In the genomic region with DNA sequence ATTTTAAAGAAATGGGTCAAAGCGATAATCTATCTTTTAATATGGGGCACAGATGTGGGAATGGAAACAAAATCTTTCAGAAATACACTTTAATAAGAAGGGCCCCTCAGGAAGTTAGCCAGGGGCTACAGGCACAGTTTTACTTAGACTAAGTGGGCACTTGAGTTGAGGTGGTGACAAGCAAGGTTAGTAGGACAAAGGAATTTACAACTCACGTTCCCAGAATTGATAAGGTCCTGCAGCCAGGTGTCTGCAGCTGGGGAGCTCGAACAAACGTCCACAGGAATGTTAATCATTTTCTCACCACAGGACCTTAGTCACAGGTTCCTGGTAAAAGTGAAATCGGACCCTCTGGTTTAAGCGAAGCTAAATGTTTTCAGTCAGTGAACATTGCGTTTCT, we compare ENCODE assay signal across 27 mouse cellular contexts. TPM values are rescaled to one million over a fixed set of nuclear protein-coding genes. Genes with fewer than 3 reads are reported as not detected.
DNase-seq lines count a peak whose midpoint lies in the region; ATAC-seq and TF ChIP-seq lines count a peak whose summit lies in the region.
"Had no signal": no experiment of that assay in that cellular context is flagged by ENCODE, and none has a peak within 500 bp of the region (broad histone marks: within the 10 kb centered on the region; RNA-seq: fewer than 3 reads in every experiment).

No protein-coding gene starts in this region.

- WGBS in heart, embryonic 15.5 days: 24% methylated on average over 7 of the region's 7 CpGs
- 31% methylated on average over 7 of the region's 7 CpGs for WGBS in lung, embryonic 16.5 days
- WGBS in lung, adult 2 months: 41% methylated on average over 7 of the region's 7 CpGs
- 71% methylated on average over 7 of the region's 7 CpGs for WGBS in cerebellum, adult 2 months

- ATAC-seq in heart, embryonic 15.5 days (replicated peaks; ENCODE audit: insufficient number of reproducible peaks, insufficient read depth, low FRiP score, low read depth): no peak
- no peak; the same call in 1 of the 2 replicates for ATAC-seq in lung, embryonic 16.5 days (ENCODE audit: low read depth)
- ATAC-seq: forebrain, postnatal 0 days; inflammation-experienced regulatory T-cells, adult 6 months had no signal

- H3K27ac ChIP-seq in heart, embryonic 15.5 days: no peak overlapping the region
- H3K27ac ChIP-seq in lung, embryonic 16.5 days (ENCODE audit: low read length): peak overlapping the region; percentile 37; the same call in 1 of the 2 replicates
- H3K27ac ChIP-seq in cerebellum, adult 2 months (ENCODE audit: insufficient read depth, low read length): no peak overlapping the region
- H3K27ac ChIP-seq: forebrain, embryonic 12.5 days; hindbrain, embryonic 13.5 days; layer of hippocampus, adult 2 months; limb, embryonic 15.5 days; liver, embryonic 14.5 days had no signal

- no peaks in the 10 kb centered on the region for H3K36me3 ChIP-seq in heart, embryonic 15.5 days
- H3K36me3 ChIP-seq in lung, embryonic 16.5 days (ENCODE audit: control insufficient read depth, insufficient read depth, low read length): no peaks in the 10 kb centered on the region
- H3K36me3 ChIP-seq: forebrain, embryonic 12.5 days; hindbrain, embryonic 13.5 days; limb, embryonic 15.5 days had no signal

- H3K27me3 ChIP-seq in heart, embryonic 15.5 days: peaks cover 3% of the 10 kb centered on the region; the same call in 1 of the 2 replicates
- H3K27me3 ChIP-seq in lung, embryonic 16.5 days (ENCODE audit: control insufficient read depth, insufficient read depth, low read depth, low read length): no peaks in the 10 kb centered on the region
- H3K27me3 ChIP-seq in cerebellum, adult 2 months (ENCODE audit: control insufficient read depth, insufficient read depth, low read length): no peaks in the 10 kb centered on the region
- H3K27me3 ChIP-seq: CH12.LX; forebrain, embryonic 12.5 days; hindbrain, embryonic 13.5 days; limb, embryonic 15.5 days had no signal

- DNase-seq in embryo, embryonic 10 days (ENCODE audit: low spot score): peak; percentile 16
- no peak for DNase-seq in embryo, embryonic 11 days
- no peak for DNase-seq in heart, postnatal 10 days
- DNase-seq in lung, adult 2 months: no peak
- DNase-seq in yolk sac, embryonic 10.5 days (ENCODE audit: low spot score): peak; percentile 67
- DNase-seq in cerebellum, adult 2 months: no peak
- DNase-seq: adrenal gland, postnatal 10 days; cerebellum, adult 9-10 months; forebrain, postnatal 0 days; gastrocnemius, postnatal 10 days; heart, postnatal 4 days; kidney, adult 2 months; kidney, postnatal 36 days; lung, postnatal 10 days; midbrain, embryonic 14.5 days; thymus, adult 2 months; thymus, postnatal 4 days had no signal

- no peak for TF ChIP-seq POLR2A in lung, adult 2 months (IDR thresholded peaks at IDR 0.05; ENCODE audit: borderline replicate concordance, extremely low read depth, low read depth, low read length)
- TF ChIP-seq POLR2A in cerebellum, adult 2 months (IDR thresholded peaks at IDR 0.05; ENCODE audit: borderline replicate concordance, insufficient read depth, low read length): no peak

- intact Hi-C loops in heart, postnatal 10 days (cut with DNase I): no loop called here

- no peak for TF ChIP-seq CTCF in lung, adult 2 months (IDR thresholded peaks at IDR 0.05; ENCODE audit: insufficient read depth, low read length)
- TF ChIP-seq CTCF in cerebellum, adult 2 months (IDR thresholded peaks at IDR 0.05; ENCODE audit: borderline replicate concordance, insufficient read depth, low read depth, low read length): no peak

- H3K9ac ChIP-seq in heart, embryonic 15.5 days: no peak overlapping the region
- H3K9ac ChIP-seq in lung, embryonic 16.5 days (ENCODE audit: low read length): no peak overlapping the region
- H3K9ac ChIP-seq: forebrain, embryonic 12.5 days; forebrain, postnatal 0 days; hindbrain, embryonic 13.5 days; limb, embryonic 15.5 days; liver, embryonic 14.5 days had no signal

- H3K4me1 ChIP-seq in heart, embryonic 15.5 days (replicated peaks): peaks cover 16% of the 10 kb centered on the region
- H3K4me1 ChIP-seq in lung, embryonic 16.5 days (replicated peaks; ENCODE audit: control insufficient read depth, insufficient read depth, low read length): no peaks in the 10 kb centered on the region
- no peaks in the 10 kb centered on the region for H3K4me1 ChIP-seq in lung, adult 2 months (ENCODE audit: control insufficient read depth, insufficient read depth, low read length)
- no peaks in the 10 kb centered on the region for H3K4me1 ChIP-seq in cerebellum, adult 2 months (ENCODE audit: control insufficient read depth, insufficient read depth, low read length)
- H3K4me1 ChIP-seq: forebrain, embryonic 12.5 days; hindbrain, embryonic 13.5 days; limb, embryonic 15.5 days had no signal

- 0 out of 2 replicates have a peak overlapping the region, but pooled peaks have one; percentile 6 for H3K4me3 ChIP-seq in heart, embryonic 15.5 days
- H3K4me3 ChIP-seq in lung, embryonic 16.5 days (ENCODE audit: low read length): no peak overlapping the region
- H3K4me3 ChIP-seq in lung, adult 2 months (replicated peaks; ENCODE audit: extremely low read depth, low read depth, low read length): no peak overlapping the region
- H3K4me3 ChIP-seq in cerebellum, adult 2 months (replicated peaks; ENCODE audit: insufficient read depth, low read depth, low read length): no peak overlapping the region
- H3K4me3 ChIP-seq: forebrain, embryonic 12.5 days; hindbrain, embryonic 13.5 days; layer of hippocampus, adult 2 months; limb, embryonic 15.5 days had no signal

- H3K9me3 ChIP-seq in heart, embryonic 15.5 days (replicated peaks): no peaks in the 10 kb centered on the region
- H3K9me3 ChIP-seq in lung, embryonic 16.5 days (ENCODE audit: control insufficient read depth, low read length): no peaks in the 10 kb centered on the region
- H3K9me3 ChIP-seq: forebrain, embryonic 12.5 days; hindbrain, embryonic 13.5 days; limb, embryonic 15.5 days had no signal

- peak overlapping the region; percentile 30 for H3K4me2 ChIP-seq in heart, embryonic 15.5 days
- H3K4me2 ChIP-seq in lung, embryonic 16.5 days (ENCODE audit: low read depth, low read length): peak overlapping the region; percentile 26
- H3K4me2 ChIP-seq: forebrain, embryonic 12.5 days; hindbrain, embryonic 13.5 days; limb, embryonic 15.5 days had no signal

RNA-seq across cellular contexts. Expression of a gene that starts 18.1 kb away (rescaled TPM):
- 27.9 TPM in 2 replicates for polyA plus RNA-seq in heart, embryonic 15.5 days (2015; fragmentation: Nextera tagmentation; extraction: Ambion mirVana)
- 10 to 100 TPM in 1 of 2 experiments, 1 to 10 TPM in 1; 9.1 to 13.5 TPM for total RNA-seq in heart, postnatal 10 days (2021)
- polyA plus RNA-seq in lung, embryonic 16.5 days (2015; fragmentation: Nextera tagmentation; extraction: Ambion mirVana): 28.6 and 29.0 TPM in 2 replicates
- polyA plus RNA-seq in lung, adult 2 months (2012; rRNA removed): 11.5 and 20.0 TPM in 2 replicates
- polyA plus RNA-seq in cerebellum, adult 2 months (2012; rRNA removed): 28.4 and 28.8 TPM in 2 replicates

RNA-seq across cellular contexts. Expression of a gene that starts 18.7 kb away (rescaled TPM):
- 0.30 and 0.37 TPM in 2 replicates for polyA plus RNA-seq in heart, embryonic 15.5 days (2015; fragmentation: Nextera tagmentation; extraction: Ambion mirVana)
- under 1 TPM; 0.12 TPM for total RNA-seq in heart, postnatal 10 days (2021)
- polyA plus RNA-seq in lung, embryonic 16.5 days (2015; fragmentation: Nextera tagmentation; extraction: Ambion mirVana): 2.8 and 3.3 TPM in 2 replicates
- polyA plus RNA-seq in lung, adult 2 months (2012; rRNA removed): 4.5 and 6.0 TPM in 2 replicates
- polyA plus RNA-seq in cerebellum, adult 2 months (2012; rRNA removed): 0.30 and 0.34 TPM in 2 replicates
- total RNA-seq: CH12.LX; monocyte, adult 5-6 weeks had no signal

Comparison
In these comparisons a context has a peak if more than half of its experiments do, and no peak if none do; other contexts are left out.
1. DNase-seq: peak in embryo, embryonic 10 days (single experiment) and yolk sac, embryonic 10.5 days (single experiment); none in embryo, embryonic 11 days (single experiment), heart, postnatal 10 days (0 of 2), lung, adult 2 months (single experiment) and cerebellum, adult 2 months (0 of 2).